Mouse (Mus musculus): ENCODE results near the gene Tmem164.
A peak's percentile ranks its signal among the peaks of the same experiment; 100 is the strongest.
"Not testable (repeated sequence)": the region's sequence is repeated elsewhere in the genome, so short reads cannot be mapped to it uniquely, and the experiment has no call there.

The Tmem164 gene

GRCm38 (mm10) chrX:142681056-142681615 lies at the start of gene Tmem164:
TSS of gene Tmem164 (plus strand) at chrX:142681406.
- DNase-seq, result peak; percentile 76

GRCm38 (mm10) chrX:142632990-142633389 lies 48.2 kb upstream of the Tmem164 start:
- not testable (repeated sequence) for DNase-seq

GRCm38 (mm10) chrX:142647202-142647601 lies 34.0 kb upstream of the Tmem164 start:
- DNase-seq, result no peak

GRCm38 (mm10) chrX:142650117-142650764 lies 31.0 kb upstream of the Tmem164 start:
- no peak for DNase-seq

- DNase-seq, result no peak
These were observed 16.3 kb upstream of the Tmem164 start for GRCm38 (mm10) chrX:142664704-142665422.

GRCm38 (mm10) chrX:142665423-142665805 lies 15.8 kb upstream of the Tmem164 start:
- DNase-seq, result no peak

GRCm38 (mm10) chrX:142669312-142670091 lies 11.7 kb upstream of the Tmem164 start:
- no peak for DNase-seq

GRCm38 (mm10) chrX:142670121-142670520 lies 11.1 kb upstream of the Tmem164 start:
- no peak for DNase-seq

GRCm38 (mm10) chrX:142671141-142671540 lies 10.1 kb upstream of the Tmem164 start:
- no peak for DNase-seq

GRCm38 (mm10) chrX:142672701-142673100 lies 8.5 kb upstream of the Tmem164 start:
- no peak for DNase-seq

GRCm38 (mm10) chrX:142677193-142677592 lies 4.0 kb upstream of the Tmem164 start:
- no peak for DNase-seq

- no peak for DNase-seq
These were observed 2.4 kb upstream of the Tmem164 start for GRCm38 (mm10) chrX:142678499-142679474.

- DNase-seq, result no peak
These were observed 1.5 kb upstream of the Tmem164 start for GRCm38 (mm10) chrX:142679502-142680250.

- peak; percentile 64 for DNase-seq
These were observed 683 bp upstream of the Tmem164 start for GRCm38 (mm10) chrX:142680391-142681055.

GRCm38 (mm10) chrX:142681616-142682141 lies 473 bp downstream of the Tmem164 start:
- DNase-seq, result peak; percentile 18

GRCm38 (mm10) chrX:142682176-142682820 lies 1.1 kb downstream of the Tmem164 start:
- DNase-seq, result no peak

GRCm38 (mm10) chrX:142682990-142683389 lies 1.8 kb downstream of the Tmem164 start:
- peak; percentile 44 for DNase-seq

- no peak for DNase-seq
These were observed 3.5 kb downstream of the Tmem164 start for GRCm38 (mm10) chrX:142684674-142685073.

GRCm38 (mm10) chrX:142685676-142686075 lies 4.5 kb downstream of the Tmem164 start:
- no peak for DNase-seq

- DNase-seq, result no peak
These were observed 7.3 kb downstream of the Tmem164 start for GRCm38 (mm10) chrX:142688509-142688908.
